Mouse (Mus musculus) thymus, adult 2 months (tissue): ENCODE measurements at regions not wholly inside any gene's neighbourhood (a gene's known extent, or its start where the extent isn't known, plus 50 kb on each side); places are given as distances from the start of the nearest gene placed in this dataset.

Experiments used
- CTCF ChIP-seq: fragments of 200-500 bp; IDR thresholded peaks from 2 replicates; pipeline ENCODE4 v1.5.1; 2012; ENCODE audit warnings: mild to moderate bottlenecking, control low read depth, low read length, moderate library complexity, borderline replicate concordance; ENCODE audit not compliant: control insufficient read depth, poor library complexity, insufficient read depth; ENCODE audit errors: extremely low read depth
- POLR2A ChIP-seq: fragments of 200-500 bp; IDR thresholded peaks from 2 replicates; pipeline ENCODE4 v1.6.1; 2012; ENCODE audit warnings: mild to moderate bottlenecking, low read length, control low read depth, moderate library complexity; ENCODE audit not compliant: control insufficient read depth, poor library complexity, insufficient read depth; ENCODE audit errors: extremely low read depth

- TF ChIP-seq CTCF (no peak), POLR2A (no peak)
Observed at GRCm38 (mm10) chr12:107154668-107155067, 333.8 kb upstream of the 3110018I06Rik start.
